Mouse (Mus musculus) myocyte (in vitro differentiated cells): ENCODE data around the gene Ddx52.

Source experiments
- CEBPB ChIP-seq: IDR thresholded peaks from 2 replicates; pipeline ENCODE4 v1.6.1; 2011; ENCODE audit warnings: mild to moderate bottlenecking, moderate library complexity; ENCODE audit not compliant: poor library complexity, insufficient read depth, severe bottlenecking
- MAX ChIP-seq: IDR thresholded peaks from one replicate; pipeline ENCODE4 v1.6.1; 2011; ENCODE audit warnings: low read depth, mild to moderate bottlenecking, control low read depth
- MYOD1 ChIP-seq, 3 experiments: IDR thresholded peaks; one replicate each; pipeline ENCODE4 v1.6.1; 2011; ENCODE audit warnings: control low read depth in 2 of 3, low read depth in 2 of 3, mild to moderate bottlenecking in 2 of 3, moderate library complexity in 1 of 3; ENCODE audit not compliant: insufficient read length in 2 of 3, control insufficient read depth in 1 of 3
- MYOG ChIP-seq, 3 experiments: IDR thresholded peaks; one replicate each; pipeline ENCODE4 v1.6.1; 2011; ENCODE audit warnings: control low read depth in 2 of 3, low read depth in 2 of 3, mild to moderate bottlenecking in 2 of 3; ENCODE audit not compliant: insufficient read length in 2 of 3, control insufficient read depth in 1 of 3, insufficient read depth in 1 of 3
- POLR2A ChIP-seq: IDR thresholded peaks from one replicate; pipeline ENCODE4 v1.6.1; 2011; ENCODE audit warnings: low read depth, mild to moderate bottlenecking, control low read depth, moderate library complexity; ENCODE audit not compliant: insufficient read length
- POLR2AphosphoS2 ChIP-seq: IDR thresholded peaks from one replicate; pipeline ENCODE4 v1.6.1; 2011; ENCODE audit warnings: low read depth, control low read depth; ENCODE audit not compliant: insufficient read length
- TCF12 ChIP-seq: IDR thresholded peaks from one replicate; pipeline ENCODE4 v1.6.1; 2011; ENCODE audit warnings: mild to moderate bottlenecking, control low read depth; ENCODE audit not compliant: poor library complexity, insufficient read depth, severe bottlenecking

GRCm38 (mm10) chr11:83961983-83962382 lies 20.1 kb downstream of the Ddx52 start:
- TF ChIP-seq MYOD1 (IDR thresholded peaks at IDR 0.05; ENCODE audit: control insufficient read depth in 1 of 3, insufficient read length in 2 of 3, low read depth in 2 of 3): no peak
- no peak for TF ChIP-seq TCF12
- TF ChIP-seq POLR2A: no peak
- no peak for TF ChIP-seq MYOG (IDR thresholded peaks at IDR 0.05; ENCODE audit: control insufficient read depth in 1 of 3, insufficient read depth in 1 of 3, insufficient read length in 2 of 3, low read depth in 2 of 3)
- TF ChIP-seq POLR2AphosphoS2: no peak
- TF ChIP-seq CEBPB: no peak
- TF ChIP-seq MAX: no peak
